ENCODE assay signal across 8 mouse cellular contexts in genomic region chr2:70037221-70037620, GRCm38 (mm10). TPM values are rescaled to one million over a fixed set of nuclear protein-coding genes. Genes with fewer than 3 reads are reported as not detected.
A peak's percentile ranks its signal among the peaks of the same experiment; 100 is the strongest.
DNase-seq lines count a peak whose midpoint lies in the region; ATAC-seq and TF ChIP-seq lines count a peak whose summit lies in the region.

No protein-coding gene starts in this region.

- no peak overlapping the region for H3K27ac ChIP-seq in testis, adult 2 months (ENCODE audit: control insufficient read depth, insufficient read depth, low read depth, low read length)
- H3K27ac ChIP-seq in liver, embryonic 13.5 days: no peak overlapping the region

- peak; percentile 51; the same call in 1 of the 2 replicates for TF ChIP-seq CTCF in testis, adult 2 months (IDR thresholded peaks at IDR 0.05; ENCODE audit: control insufficient read depth, insufficient read depth, insufficient replicate concordance, low read depth, low read length)

- H3K4me2 ChIP-seq in liver, embryonic 13.5 days: no peak overlapping the region

- no peaks in the 10 kb centered on the region for H3K27me3 ChIP-seq in testis, adult 2 months (ENCODE audit: control insufficient read depth, insufficient read depth, low read length)
- H3K27me3 ChIP-seq in liver, embryonic 13.5 days: peaks cover 6% of the 10 kb centered on the region; the same call in 1 of the 2 replicates

- no peak overlapping the region for H3K9ac ChIP-seq in liver, embryonic 13.5 days

- H3K4me3 ChIP-seq in testis, adult 2 months (ENCODE audit: control insufficient read depth, low read depth, low read length): no peak overlapping the region
- H3K4me3 ChIP-seq in liver, embryonic 13.5 days (replicated peaks): no peak overlapping the region

- no peaks in the 10 kb centered on the region for H3K36me3 ChIP-seq in testis, adult 2 months (ENCODE audit: control insufficient read depth, insufficient read depth, low read length)
- H3K36me3 ChIP-seq in liver, embryonic 13.5 days: no peaks in the 10 kb centered on the region

- H3K4me1 ChIP-seq in testis, adult 2 months (ENCODE audit: control insufficient read depth, insufficient read depth, low read length): peaks cover 4% of the 10 kb centered on the region
- no peaks in the 10 kb centered on the region for H3K4me1 ChIP-seq in liver, embryonic 13.5 days (replicated peaks)

- DNase-seq in adrenal gland, adult 18-20 months (ENCODE audit: low spot score in 2 of 2): peak; percentile 23 to 35
- DNase-seq in adrenal gland, postnatal 4 days (ENCODE audit: low spot score in 2 of 2): no peak
- DNase-seq in testis, postnatal 10 days (ENCODE audit: low spot score): no peak
- DNase-seq in liver, embryonic 13.5 days: peak; percentile 10
- DNase-seq in thymus, postnatal 36 days: peak; percentile 18 to 28
- no peak for DNase-seq in left cerebral cortex, adult 11 months (ENCODE audit: low spot score)

- no peaks in the 10 kb centered on the region for H3K9me3 ChIP-seq in liver, embryonic 13.5 days (replicated peaks)

- TF ChIP-seq POLR2A in testis, adult 2 months (IDR thresholded peaks at IDR 0.05; ENCODE audit: control insufficient read depth, low read depth, low read length): no peak

- ATAC-seq in liver, embryonic 13.5 days (ENCODE audit: low read depth): no peak
- ATAC-seq in activated CD4-positive, CD25-positive, alpha-beta regulatory T cell, adult 4 months: no peak

- 57% methylated on average over 8 of the region's 8 CpGs for WGBS in liver, embryonic 13.5 days (ENCODE audit: insufficient replicate concordance)

RNA-seq across cellular contexts. Expression of gene Myo3b, which starts 1.7 kb away (rescaled TPM):
- not detected for total RNA-seq in adrenal gland, adult 18-20 months (2021)
- under 1 TPM; 0.06 to 0.20 TPM for total RNA-seq in adrenal gland, postnatal 4 days (2021)
- 0.14 and 1.0 TPM in 2 replicates for polyA plus RNA-seq in testis, adult 2 months (2012; rRNA removed)
- not detected in 2 replicates for polyA plus RNA-seq in liver, embryonic 13.5 days (2015; fragmentation: Nextera tagmentation; extraction: Ambion mirVana)
- 10 to 100 TPM in 1 of 2 experiments, 1 to 10 TPM in 1; 8.3 to 12.4 TPM for polyA plus RNA-seq in activated CD4-positive, CD25-positive, alpha-beta regulatory T cell, adult 4 months (2017; shearing (Covaris generic))

Comparison
In these comparisons a context has a peak if more than half of its experiments do, and no peak if none do; other contexts are left out.
1. DNase-seq: peak in adrenal gland, adult 18-20 months (2 of 2), liver, embryonic 13.5 days (single experiment) and thymus, postnatal 36 days (2 of 2); none in adrenal gland, postnatal 4 days (0 of 2), testis, postnatal 10 days (single experiment) and left cerebral cortex, adult 11 months (single experiment).